Mouse (Mus musculus) liver, adult 2 months (tissue): Measurements from ENCODE around the gene Syt2. TPM values are rescaled to one million over a fixed set of nuclear protein-coding genes. Genes with fewer than 3 reads are reported as not detected.

Source experiments
- DNase-seq: peaks from one replicate; pipeline ENCODE4 v3.0.0-alpha.2; 2011; ENCODE audit warnings: low read depth, low spot score; ENCODE audit errors: extremely low read depth
- H3K27ac ChIP-seq: fragments of 200-500 bp; replicated peaks from 2 replicates; pipeline ENCODE4 v1.5.1; 2012; ENCODE audit warnings: low read depth, mild to moderate bottlenecking, control low read depth, inconsistent platforms, low read length; ENCODE audit not compliant: insufficient read depth
- H3K27me3 ChIP-seq: fragments of 200-500 bp; 2 replicates; pipeline ENCODE4 v1.6.1; 2012; ENCODE audit warnings: mild to moderate bottlenecking, moderate library complexity, low read length, inconsistent platforms; ENCODE audit not compliant: control insufficient read depth, insufficient read depth
- H3K36me3 ChIP-seq: fragments of 200-500 bp; 2 replicates; pipeline ENCODE4 v1.6.1; 2012; ENCODE audit warnings: low read length, inconsistent platforms; ENCODE audit not compliant: control insufficient read depth, insufficient read depth
- H3K4me1 ChIP-seq: fragments of 200-500 bp; 2 replicates; pipeline ENCODE4 v1.6.1; 2011; ENCODE audit warnings: low read length; ENCODE audit not compliant: control insufficient read depth, insufficient read depth
- H3K4me3 ChIP-seq: fragments of 200-500 bp; 2 replicates; pipeline ENCODE4 v1.5.1; 2011; ENCODE audit warnings: low read depth, mild to moderate bottlenecking, control low read depth, low read length, moderate library complexity; ENCODE audit not compliant: insufficient read depth
- H3K79me2 ChIP-seq: fragments of 200-500 bp; 2 replicates; pipeline ENCODE4 v1.6.1; 2012; ENCODE audit warnings: inconsistent platforms, mild to moderate bottlenecking, low read length, moderate library complexity; ENCODE audit not compliant: control insufficient read depth, insufficient read depth
- H3K9ac ChIP-seq: fragments of 200-500 bp; 2 replicates; pipeline ENCODE4 v1.6.1; 2012; ENCODE audit warnings: low read depth, mild to moderate bottlenecking, control low read depth, inconsistent platforms, low read length
- CTCF ChIP-seq: fragments of 200-500 bp; IDR thresholded peaks from 2 replicates; pipeline ENCODE4 v1.5.1; 2011; ENCODE audit warnings: low read depth, low read length, control low read depth
- POLR2A ChIP-seq: fragments of 200-500 bp; IDR thresholded peaks from 2 replicates; pipeline ENCODE4 v1.6.1; 2011; ENCODE audit warnings: low read length, control low read depth; ENCODE audit not compliant: insufficient read depth; ENCODE audit errors: extremely low read depth
- whole genome bisulfite sequencing: fragments of 180-500 bp; shearing (Covaris S2); methylation state at CpG from one replicate; pipeline ENCODE4 v1.1.7; 2018; 5-methylcytosine and 5-hydroxymethylcytosine counted together
- polyA plus RNA-seq: library from polyadenylated mRNA; depleted of rRNA; stranded (reverse); fragments of >200 nt; gene quantifications from 2 replicates; pipeline ENCODE4 v1.2.3, GENCODE M21; 2012
- total RNA-seq: library from RNA; depleted of rRNA; stranded (reverse); fragments of >200 nt; gene quantifications from 2 replicates; pipeline ENCODE4 v1.2.3, GENCODE M21; 2014

Gene Syt2
- total and polyA plus RNA-seq, 2 experiments: not detected

GRCm38 (mm10) chr1:134791456-134791855 is 145.0 kb downstream of the Syt2 start:
- H3K79me2 ChIP-seq: no peaks in the 10 kb centered on the region
- H3K36me3 ChIP-seq: no peaks in the 10 kb centered on the region
- H3K27ac ChIP-seq: no peak overlapping the region
- no peaks in the 10 kb centered on the region for H3K4me1 ChIP-seq
- DNase-seq: no peak
- no peak overlapping the region for H3K9ac ChIP-seq
- no peak for TF ChIP-seq POLR2A
- TF ChIP-seq CTCF: no peak
- H3K27me3 ChIP-seq: no peaks in the 10 kb centered on the region
- H3K4me3 ChIP-seq: no peak overlapping the region

DNA sequence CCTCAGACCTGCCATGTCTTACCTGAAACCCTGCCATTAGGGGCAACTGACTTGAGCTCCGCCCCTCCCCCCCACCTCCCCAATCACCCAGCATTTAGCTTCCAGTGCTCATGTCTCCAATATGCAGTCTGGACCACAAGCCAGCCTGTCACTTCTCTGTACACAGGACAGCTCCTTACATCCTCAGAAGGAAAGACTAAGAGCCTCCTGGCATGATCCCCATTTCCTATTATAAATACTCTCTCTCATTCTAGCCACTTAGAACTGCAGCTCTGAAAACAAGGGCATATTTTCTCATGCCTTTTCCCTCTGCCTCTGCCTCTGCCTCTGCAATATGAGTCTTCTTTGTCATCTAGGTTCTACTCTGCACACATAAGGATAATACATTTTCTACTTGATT is 149.6 kb downstream of the Syt2 start:
- 100% methylated on average over 1 of the region's 1 CpGs for WGBS
- no peaks in the 10 kb centered on the region for H3K36me3 ChIP-seq
- no peak for DNase-seq

DNA sequence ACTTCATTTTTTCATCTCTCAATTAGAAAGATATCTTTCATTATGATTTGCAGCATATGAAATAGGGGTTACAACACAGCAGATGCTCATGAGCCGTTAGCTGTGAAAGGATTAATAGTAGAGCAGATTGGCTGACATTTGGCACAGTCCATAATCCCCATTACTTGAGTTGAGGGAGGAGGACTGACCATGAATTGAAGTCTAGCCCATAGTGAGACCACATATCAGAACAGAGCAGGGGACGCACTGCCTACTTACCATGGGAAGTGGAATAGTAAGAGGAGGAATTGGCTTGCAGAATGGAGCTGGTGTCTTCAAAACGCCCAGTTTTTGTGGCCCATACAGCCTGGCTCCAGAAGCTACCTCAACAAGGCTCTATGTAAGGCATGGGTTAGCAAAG is 150.1 kb downstream of the Syt2 start:
- no peaks in the 10 kb centered on the region; the same call in 1 of the 2 replicates for H3K4me1 ChIP-seq
- no peak for DNase-seq
- no peak overlapping the region for H3K9ac ChIP-seq
- H3K79me2 ChIP-seq: peaks cover 6% of the 10 kb centered on the region; the same call in 1 of the 2 replicates
- H3K27me3 ChIP-seq: peaks cover 3% of the 10 kb centered on the region; the same call in 1 of the 2 replicates
- no peak overlapping the region for H3K27ac ChIP-seq
- WGBS: 89% methylated on average over 3 of the region's 3 CpGs
- TF ChIP-seq POLR2A (no peak), CTCF (no peak)
- no peak overlapping the region for H3K4me3 ChIP-seq
- H3K36me3 ChIP-seq: no peaks in the 10 kb centered on the region

More for the DNA sequence above, 149.6 kb downstream of the Syt2 start:
- Histone ChIP-seq H3K4me3 (no peak overlapping the region), H3K4me1 (no peaks in the 10 kb centered on the region; the same call in 1 of the 2 replicates), H3K27ac (no peak overlapping the region), H3K27me3 (peaks cover 3% of the 10 kb centered on the region; the same call in 1 of the 2 replicates), H3K9ac (no peak overlapping the region), H3K79me2 (peaks cover 6% of the 10 kb centered on the region; the same call in 1 of the 2 replicates)
- TF ChIP-seq CTCF (no peak), POLR2A (no peak)

- TF ChIP-seq CTCF (no peak), POLR2A (no peak)
- H3K36me3 ChIP-seq: no peaks in the 10 kb centered on the region
- peak; percentile 11 for DNase-seq
- H3K4me1 ChIP-seq: peaks cover 5% of the 10 kb centered on the region
- 85% methylated on average over 7 of the region's 7 CpGs for WGBS
- H3K9ac ChIP-seq: no peak overlapping the region
- peaks cover 3% of the 10 kb centered on the region; the same call in 1 of the 2 replicates for H3K27me3 ChIP-seq
- H3K4me3 ChIP-seq: peak overlapping the region; percentile 6
- 0 out of 2 replicates have a peak overlapping the region, but pooled peaks have one; percentile 32 for H3K27ac ChIP-seq
- peaks cover 6% of the 10 kb centered on the region; the same call in 1 of the 2 replicates for H3K79me2 ChIP-seq
Measured at GRCm38 (mm10) chr1:134801758-134802157, 155.3 kb downstream of the Syt2 start.

GRCm38 (mm10) chr1:134803286-134804117 is 157.0 kb downstream of the Syt2 start:
- no peak for TF ChIP-seq CTCF
- TF ChIP-seq POLR2A: no peak
- no peaks in the 10 kb centered on the region for H3K36me3 ChIP-seq
- peaks cover 3% of the 10 kb centered on the region; the same call in 1 of the 2 replicates for H3K27me3 ChIP-seq
- H3K79me2 ChIP-seq: peaks cover 6% of the 10 kb centered on the region; the same call in 1 of the 2 replicates
- peak overlapping the region; percentile 15 for H3K9ac ChIP-seq
- peak overlapping the region; percentile 15 for H3K27ac ChIP-seq
- peak; percentile 58 for DNase-seq
- 53% methylated on average over 16 of the region's 16 CpGs for WGBS
- peak overlapping the region; percentile 44 for H3K4me3 ChIP-seq
- H3K4me1 ChIP-seq: peaks cover 5% of the 10 kb centered on the region

GRCm38 (mm10) chr1:134804373-134804772 is 157.9 kb downstream of the Syt2 start:
- Histone ChIP-seq H3K4me3 (no peak overlapping the region), H3K27me3 (peaks cover 2% of the 10 kb centered on the region; the same call in 1 of the 2 replicates), H3K4me1 (peaks cover 5% of the 10 kb centered on the region), H3K36me3 (no peaks in the 10 kb centered on the region), H3K79me2 (peaks cover 3% of the 10 kb centered on the region; the same call in 1 of the 2 replicates), H3K27ac (no peak overlapping the region), H3K9ac (no peak overlapping the region)
- WGBS: 84% methylated on average over 5 of the region's 5 CpGs
- TF ChIP-seq CTCF: no peak
- TF ChIP-seq POLR2A: no peak
- DNase-seq: no peak
